ENCODE assay signal across 38 mouse cellular contexts in the genomic region with DNA sequence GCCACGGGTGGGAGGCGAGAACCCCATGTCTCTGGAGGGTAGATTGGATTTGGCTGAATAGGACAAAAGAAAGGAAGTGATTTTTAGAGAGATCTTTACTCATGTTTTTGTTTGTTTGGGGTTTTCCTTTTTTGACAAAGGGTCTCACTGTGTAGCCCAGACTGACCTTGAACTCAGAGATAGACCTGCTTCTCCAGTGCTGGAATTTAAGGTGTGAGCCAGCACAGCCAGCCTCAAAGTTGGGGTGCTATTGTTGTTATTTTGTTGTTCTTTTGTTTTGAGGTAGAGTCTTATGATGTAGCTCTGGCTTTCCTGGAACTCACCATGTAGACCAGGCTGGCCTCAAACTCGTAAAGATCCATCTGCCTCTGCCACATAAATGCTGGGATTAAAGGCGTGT. TPM values are rescaled to one million over a fixed set of nuclear protein-coding genes. Genes with fewer than 3 reads are reported as not detected.
"Had no signal": no experiment of that assay in that cellular context is flagged by ENCODE, and none has a peak within 500 bp of the region (broad histone marks: within the 10 kb centered on the region; RNA-seq: fewer than 3 reads in every experiment).

No protein-coding gene starts in this region.

- H3K4me3 ChIP-seq: heart, embryonic 12.5 days; heart, embryonic 13.5 days; heart, embryonic 15.5 days; hindbrain, embryonic 10.5 days; hindbrain, embryonic 12.5 days; hindbrain, embryonic 13.5 days; hindbrain, embryonic 15.5 days; intestine, embryonic 15.5 days; kidney, embryonic 15.5 days; layer of hippocampus, adult 2 months; left cerebral cortex, adult 2 months had no signal

- H3K27ac ChIP-seq: heart, embryonic 13.5 days; heart, embryonic 15.5 days; hindbrain, embryonic 10.5 days; hindbrain, embryonic 12.5 days; hindbrain, embryonic 13.5 days; hindbrain, embryonic 14.5 days; hindbrain, embryonic 15.5 days; hindbrain, postnatal 0 days; intestine, embryonic 15.5 days; kidney, embryonic 15.5 days; kidney, postnatal 0 days; layer of hippocampus, adult 2 months; left cerebral cortex, adult 2 months had no signal

- H3K9me3 ChIP-seq: heart, embryonic 12.5 days; heart, embryonic 13.5 days; heart, embryonic 15.5 days; hindbrain, embryonic 10.5 days; hindbrain, embryonic 12.5 days; hindbrain, embryonic 13.5 days; hindbrain, embryonic 15.5 days; intestine, embryonic 15.5 days; kidney, embryonic 15.5 days had no signal

- H3K27me3 ChIP-seq: heart, embryonic 12.5 days; heart, embryonic 13.5 days; heart, embryonic 15.5 days; hindbrain, embryonic 12.5 days; hindbrain, embryonic 13.5 days; hindbrain, embryonic 15.5 days; intestine, embryonic 15.5 days; kidney, embryonic 15.5 days had no signal

- DNase-seq: heart, postnatal 10 days; heart, postnatal 14 days; heart, postnatal 36 days; heart, postnatal 4 days; kidney, adult 11 months; kidney, adult 18-20 months; kidney, adult 2 months; kidney, adult 8-10 months; kidney, adult 9 months; kidney, postnatal 10 days; kidney, postnatal 14 days; kidney, postnatal 25 days; kidney, postnatal 36 days; kidney, postnatal 4 days; layer of hippocampus, adult 9-11 months; layer of hippocampus, postnatal 36 days had no signal

- H3K4me1 ChIP-seq: heart, embryonic 12.5 days; heart, embryonic 13.5 days; heart, embryonic 15.5 days; hindbrain, embryonic 10.5 days; hindbrain, embryonic 12.5 days; hindbrain, embryonic 13.5 days; hindbrain, embryonic 15.5 days; intestine, embryonic 15.5 days; kidney, embryonic 15.5 days had no signal

RNA-seq across cellular contexts. Expression of a gene that starts 27.1 kb away (rescaled TPM):
- polyA plus RNA-seq: heart, embryonic 12.5 days; heart, embryonic 14.5 days; heart, postnatal 0 days; hindbrain, embryonic 10.5 days; hindbrain, embryonic 11.5 days; hindbrain, embryonic 12.5 days; hindbrain, embryonic 13.5 days; hindbrain, embryonic 14.5 days; hindbrain, embryonic 15.5 days; hindbrain, embryonic 16.5 days; hindbrain, postnatal 0 days; inflammation-experienced regulatory T-cells, adult 6 months; kidney, adult 2 months; kidney, embryonic 14.5 days; kidney, embryonic 15.5 days; kidney, embryonic 16.5 days; kidney, postnatal 0 days; large intestine, adult 2 months had no signal
